Mouse (Mus musculus) hindbrain, embryonic 12.5 days (tissue): ENCODE measurements at regions not wholly inside any gene's neighbourhood (a gene's known extent, or its start where the extent isn't known, plus 50 kb on each side); places are given as distances from the start of the nearest gene placed in this dataset.
A peak's percentile ranks its signal among the peaks of the same experiment; 100 is the strongest.

Experiments
- ATAC-seq: fragments of 200-750 bp; cut with Nextera tagmentation; 2 replicates; pipeline ENCODE4 v1.8.0; 2017; ENCODE audit warnings: moderate TSS enrichment; ENCODE audit not compliant: low FRiP score
- H3K27ac ChIP-seq: fragments of 300-500 bp; sonication (generic); 2 replicates; pipeline ENCODE4 v1.5.1; 2016; ENCODE audit warnings: mild to moderate bottlenecking
- H3K27me3 ChIP-seq: fragments of 300-500 bp; sonication (generic); 2 replicates; pipeline ENCODE4 v1.6.1; 2016; ENCODE audit warnings: mild to moderate bottlenecking
- H3K36me3 ChIP-seq: fragments of 300-500 bp; sonication (generic); 2 replicates; pipeline ENCODE4 v1.6.1; 2016; ENCODE audit warnings: mild to moderate bottlenecking
- H3K4me1 ChIP-seq: fragments of 300-500 bp; sonication (generic); 2 replicates; pipeline ENCODE4 v1.6.1; 2016
- H3K4me2 ChIP-seq: fragments of 300-500 bp; sonication (generic); replicated peaks from 2 replicates; pipeline ENCODE4 v1.6.1; 2016; ENCODE audit warnings: mild to moderate bottlenecking
- H3K4me3 ChIP-seq: fragments of 300-500 bp; sonication (generic); 2 replicates; pipeline ENCODE4 v1.5.1; 2016; ENCODE audit warnings: mild to moderate bottlenecking
- H3K9ac ChIP-seq: fragments of 300-500 bp; sonication (generic); 2 replicates; pipeline ENCODE4 v1.6.1; 2016; ENCODE audit warnings: mild to moderate bottlenecking, moderate library complexity
- H3K9me3 ChIP-seq: fragments of 300-500 bp; sonication (generic); replicated peaks from 2 replicates; pipeline ENCODE4 v1.6.1; 2016; ENCODE audit warnings: mild to moderate bottlenecking
- WGBS: fragments of 180-500 bp; shearing (Covaris S2); methylation state at CpG from one replicate; pipeline ENCODE4 v1.1.7; 2016; 5-methylcytosine and 5-hydroxymethylcytosine counted together

DNA sequence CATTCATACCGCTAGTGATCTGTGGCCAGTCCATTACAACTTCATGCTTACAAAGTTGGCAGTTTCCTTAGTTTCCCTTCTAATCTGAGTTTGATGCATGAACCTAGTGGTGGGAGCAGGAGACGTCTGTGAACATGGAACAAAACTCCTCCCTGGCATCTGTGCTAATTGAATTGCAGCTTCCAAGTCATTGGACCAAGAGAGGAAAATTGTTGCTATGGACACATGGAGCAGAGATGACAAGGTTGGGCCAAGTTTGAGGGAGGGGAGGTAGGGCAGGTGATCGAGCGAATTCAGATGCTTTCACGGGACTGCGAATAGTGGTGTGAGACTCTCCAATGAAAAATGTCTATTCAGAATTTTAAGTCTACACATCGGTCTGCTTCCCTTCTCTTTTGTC lies 627.5 kb downstream of the Nr2f2 start:
- ATAC-seq: no peak
- 87% methylated on average over 7 of the region's 7 CpGs for WGBS

DNA sequence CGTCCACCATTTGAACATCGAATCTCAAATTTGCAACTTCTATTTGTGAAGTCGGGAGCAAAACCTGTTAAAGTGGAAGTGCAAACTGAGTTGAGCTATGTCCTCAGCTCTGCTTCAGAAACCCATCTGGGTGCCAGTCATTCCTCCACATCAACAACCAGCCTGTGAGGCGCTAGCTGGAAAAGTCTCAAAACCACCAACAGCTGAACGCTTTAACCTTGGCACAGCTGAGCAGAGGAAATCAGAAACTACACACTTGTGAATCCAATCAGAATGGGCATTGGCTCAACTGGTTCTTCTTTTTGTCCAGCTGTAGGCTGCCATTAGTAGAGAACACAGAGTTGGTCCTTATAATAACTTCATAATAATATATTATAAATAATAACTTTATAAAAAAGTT lies 651.5 kb downstream of the Nr2f2 start:
- H3K36me3 ChIP-seq: no peaks in the 10 kb centered on the region
- 91% methylated on average over 5 of the region's 5 CpGs for WGBS
- H3K9me3 ChIP-seq: no peaks in the 10 kb centered on the region
- H3K27me3 ChIP-seq: no peaks in the 10 kb centered on the region
- H3K4me1 ChIP-seq: no peaks in the 10 kb centered on the region
- no peak overlapping the region for H3K9ac ChIP-seq
- no peak overlapping the region for H3K4me2 ChIP-seq
- ATAC-seq: no peak
- no peak overlapping the region for H3K27ac ChIP-seq
- H3K4me3 ChIP-seq: no peak overlapping the region

More for the DNA sequence above, 627.5 kb downstream of the Nr2f2 start:
- Histone ChIP-seq H3K27me3 (no peaks in the 10 kb centered on the region), H3K9ac (no peak overlapping the region), H3K4me1 (peaks cover 3% of the 10 kb centered on the region; the same call in 1 of the 2 replicates), H3K36me3 (no peaks in the 10 kb centered on the region), H3K4me3 (no peak overlapping the region), H3K9me3 (no peaks in the 10 kb centered on the region), H3K27ac (no peak overlapping the region), H3K4me2 (no peak overlapping the region)

DNA sequence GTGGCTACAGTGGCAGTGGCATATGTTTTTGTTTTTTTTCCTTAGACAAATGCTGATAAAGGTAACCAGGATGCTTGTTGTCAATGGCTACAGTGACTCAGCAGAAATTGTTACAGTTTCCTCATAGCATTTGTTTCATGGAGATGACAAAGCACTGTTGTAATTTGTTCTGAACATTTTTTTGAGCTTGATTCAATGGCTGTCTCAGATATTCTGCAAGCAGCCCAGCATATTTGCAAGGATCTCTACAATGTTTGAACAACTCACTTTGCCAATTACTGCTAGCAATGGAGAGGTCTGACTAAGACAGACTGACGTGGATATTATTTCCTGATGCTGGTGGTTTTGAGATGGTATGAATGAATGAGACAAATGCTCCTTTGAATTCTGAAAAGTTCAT lies 696.3 kb downstream of the Nr2f2 start:
- H3K4me3 ChIP-seq: no peak overlapping the region
- ATAC-seq: no peak

DNA sequence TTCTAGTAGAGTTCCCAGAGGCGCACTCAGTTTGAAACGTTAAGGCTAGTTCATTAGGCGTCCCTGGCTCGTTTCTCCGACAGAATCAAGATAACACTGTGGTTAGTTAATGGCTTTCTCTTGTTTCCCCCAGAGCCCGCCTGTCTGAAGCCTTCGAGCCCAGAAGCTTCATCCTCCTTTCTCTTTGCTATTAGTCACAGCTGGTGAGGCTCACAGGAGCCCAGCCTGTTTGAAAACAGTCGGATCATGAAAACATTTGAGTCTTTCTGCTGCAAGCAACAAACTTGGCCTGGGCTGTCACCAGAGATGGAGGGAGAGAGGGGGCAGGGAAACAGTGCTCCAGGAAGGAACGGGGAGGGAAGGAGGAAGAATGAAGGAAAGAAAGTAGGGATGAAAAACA lies 711.0 kb downstream of the Nr2f2 start:
- no peak overlapping the region for H3K27ac ChIP-seq
- WGBS: 14% methylated on average over 9 of the region's 9 CpGs

More for the DNA sequence above, 696.3 kb downstream of the Nr2f2 start:
- Histone ChIP-seq H3K4me2 (no peak overlapping the region), H3K9ac (no peak overlapping the region), H3K27me3 (no peaks in the 10 kb centered on the region), H3K4me1 (no peaks in the 10 kb centered on the region), H3K9me3 (no peaks in the 10 kb centered on the region), H3K27ac (no peak overlapping the region), H3K36me3 (no peaks in the 10 kb centered on the region)
- 79% methylated on average over 1 of the region's 1 CpGs for WGBS

DNA sequence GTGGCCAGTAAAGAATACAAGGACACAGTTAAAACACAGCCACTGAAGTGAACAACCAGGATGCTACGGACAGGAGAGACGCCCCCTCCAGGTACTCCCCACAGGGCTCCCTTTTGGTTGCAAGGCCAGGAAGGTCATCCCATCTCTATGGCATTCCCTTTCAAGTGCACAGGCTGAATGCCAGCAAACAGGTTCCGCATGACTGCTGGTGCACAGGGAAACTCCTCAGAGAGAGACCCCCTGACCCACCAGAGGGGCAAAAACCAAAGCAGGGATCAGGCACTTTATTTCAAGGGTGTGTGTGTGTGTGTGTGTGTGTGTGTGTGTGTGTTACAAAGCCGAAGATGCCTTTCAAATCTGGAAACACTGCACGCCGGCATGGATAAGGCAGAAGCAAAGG lies 721.1 kb downstream of the Nr2f2 start:
- H3K9ac ChIP-seq: no peak overlapping the region
- H3K4me3 ChIP-seq: no peak overlapping the region
- H3K36me3 ChIP-seq: no peaks in the 10 kb centered on the region
- peaks cover 2% of the 10 kb centered on the region; the same call in 1 of the 2 replicates for H3K4me1 ChIP-seq
- WGBS: 41% methylated on average over 6 of the region's 6 CpGs
- H3K4me2 ChIP-seq: no peak overlapping the region
- ATAC-seq: no peak
- 0 out of 2 replicates have a peak, but pooled peaks cover 4% of the 10 kb centered on the region for H3K27me3 ChIP-seq
- no peak overlapping the region for H3K27ac ChIP-seq
- H3K9me3 ChIP-seq: no peaks in the 10 kb centered on the region

More for the DNA sequence above, 711.0 kb downstream of the Nr2f2 start:
- Histone ChIP-seq H3K9ac (no peak overlapping the region), H3K36me3 (no peaks in the 10 kb centered on the region), H3K27me3 (no peaks in the 10 kb centered on the region), H3K4me2 (no peak overlapping the region), H3K4me3 (no peak overlapping the region), H3K9me3 (no peaks in the 10 kb centered on the region), H3K4me1 (0 out of 2 replicates have a peak, but pooled peaks cover 5% of the 10 kb centered on the region)
- ATAC-seq: no peak

DNA sequence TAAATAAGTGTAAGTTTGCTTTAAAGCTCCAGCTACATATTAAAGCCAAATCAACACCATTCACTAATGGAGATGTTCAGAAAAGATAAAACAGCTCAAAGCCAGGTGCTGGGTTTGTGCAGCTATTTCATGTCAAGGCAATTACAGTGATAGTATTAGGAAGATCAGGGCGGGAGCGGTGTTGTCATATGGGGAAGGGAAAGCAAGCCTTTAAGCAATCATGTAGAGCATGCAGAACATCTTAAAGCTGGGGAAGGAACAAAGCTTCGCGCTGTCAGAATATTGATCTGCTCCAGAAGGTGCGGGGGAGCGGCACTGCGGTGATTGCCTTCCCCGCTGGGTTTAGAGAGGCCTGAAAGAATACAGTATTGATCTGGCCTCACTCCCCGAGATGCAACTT lies 724.9 kb downstream of the Nr2f2 start:
- ATAC-seq: no peak

DNA sequence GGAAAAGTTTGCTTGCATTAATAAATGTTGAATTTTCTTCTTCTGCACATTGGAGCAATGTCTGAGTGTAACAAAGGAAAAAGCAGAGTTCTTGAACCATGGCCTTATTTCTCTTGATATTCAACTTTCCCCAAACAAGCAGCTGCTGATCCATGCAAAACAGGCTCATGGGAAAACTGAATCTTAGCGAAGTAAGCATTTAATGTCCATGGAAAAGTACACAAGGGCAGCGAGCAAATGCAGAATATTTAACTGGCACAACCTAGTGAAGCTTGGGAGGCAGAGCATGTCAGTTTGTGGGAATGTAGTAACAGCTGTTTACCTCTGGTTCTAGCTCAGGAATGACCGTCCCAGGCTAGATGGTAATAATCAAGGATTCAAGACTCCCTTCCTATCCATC lies 766.7 kb downstream of the Nr2f2 start:
- Histone ChIP-seq H3K36me3 (no peaks in the 10 kb centered on the region), H3K4me1 (no peaks in the 10 kb centered on the region), H3K4me3 (no peak overlapping the region), H3K27me3 (no peaks in the 10 kb centered on the region), H3K9me3 (no peaks in the 10 kb centered on the region), H3K9ac (no peak overlapping the region), H3K27ac (no peak overlapping the region), H3K4me2 (no peak overlapping the region)
- ATAC-seq: no peak
- 70% methylated on average over 3 of the region's 3 CpGs for WGBS

More for the DNA sequence above, 724.9 kb downstream of the Nr2f2 start:
- Histone ChIP-seq H3K27ac (no peak overlapping the region), H3K36me3 (no peaks in the 10 kb centered on the region), H3K4me3 (no peak overlapping the region), H3K4me2 (no peak overlapping the region), H3K4me1 (peaks cover 2% of the 10 kb centered on the region; the same call in 1 of the 2 replicates), H3K9ac (no peak overlapping the region), H3K27me3 (0 out of 2 replicates have a peak, but pooled peaks cover 4% of the 10 kb centered on the region), H3K9me3 (no peaks in the 10 kb centered on the region)
- WGBS: 46% methylated on average over 9 of the region's 9 CpGs

DNA sequence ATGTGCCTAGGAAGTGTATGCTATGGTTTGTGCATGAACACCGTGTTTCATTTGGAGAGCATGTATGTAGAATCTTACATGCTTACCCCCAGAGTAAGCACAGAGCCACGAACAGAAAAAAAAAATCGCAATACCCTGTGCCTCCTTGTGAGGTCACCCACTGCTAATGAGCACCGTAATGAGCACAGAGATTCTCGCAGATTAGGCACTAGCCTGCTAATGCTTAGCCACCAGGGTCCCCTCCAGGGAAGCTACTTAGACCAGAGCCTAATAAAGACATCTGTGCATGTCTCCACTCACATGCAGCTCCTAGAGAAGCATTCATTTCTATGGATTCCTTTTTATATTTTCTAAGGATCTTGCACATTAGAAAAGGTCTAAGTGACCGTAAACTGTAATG lies 780.8 kb downstream of the Nr2f2 start:
- 47% methylated on average over 6 of the region's 6 CpGs for WGBS
- no peaks in the 10 kb centered on the region for H3K36me3 ChIP-seq
- no peak overlapping the region for H3K4me3 ChIP-seq
- no peak overlapping the region for H3K27ac ChIP-seq
- H3K4me2 ChIP-seq: no peak overlapping the region
- H3K9ac ChIP-seq: no peak overlapping the region
- no peaks in the 10 kb centered on the region for H3K27me3 ChIP-seq
- no peaks in the 10 kb centered on the region for H3K4me1 ChIP-seq
- ATAC-seq: no peak
- H3K9me3 ChIP-seq: no peaks in the 10 kb centered on the region

DNA sequence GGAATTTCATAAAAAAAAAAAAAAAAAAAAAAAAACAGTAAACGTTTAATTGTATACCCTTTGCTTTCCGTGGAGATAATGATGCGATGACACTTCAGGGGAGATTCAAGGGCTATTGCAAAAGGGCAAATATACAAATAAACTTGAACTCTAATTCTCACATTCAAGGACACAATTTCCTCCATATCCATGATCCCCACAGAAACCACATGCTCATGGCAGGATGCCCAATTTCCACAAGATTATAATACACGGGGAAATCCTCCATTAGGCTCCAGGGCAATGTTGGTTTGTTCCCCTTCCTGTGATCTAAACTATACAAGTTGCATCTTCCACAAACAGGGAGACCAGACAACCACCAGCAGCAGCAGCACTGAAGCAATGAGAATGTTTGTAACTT lies 781.4 kb downstream of the Nr2f2 start:
- ATAC-seq: no peak
- no peaks in the 10 kb centered on the region for H3K27me3 ChIP-seq
- no peaks in the 10 kb centered on the region for H3K36me3 ChIP-seq
- no peaks in the 10 kb centered on the region for H3K4me1 ChIP-seq
- no peak overlapping the region for H3K27ac ChIP-seq
- no peak overlapping the region for H3K4me2 ChIP-seq
- 76% methylated on average over 4 of the region's 4 CpGs for WGBS
- H3K9me3 ChIP-seq: no peaks in the 10 kb centered on the region
- H3K4me3 ChIP-seq: no peak overlapping the region
- no peak overlapping the region for H3K9ac ChIP-seq

DNA sequence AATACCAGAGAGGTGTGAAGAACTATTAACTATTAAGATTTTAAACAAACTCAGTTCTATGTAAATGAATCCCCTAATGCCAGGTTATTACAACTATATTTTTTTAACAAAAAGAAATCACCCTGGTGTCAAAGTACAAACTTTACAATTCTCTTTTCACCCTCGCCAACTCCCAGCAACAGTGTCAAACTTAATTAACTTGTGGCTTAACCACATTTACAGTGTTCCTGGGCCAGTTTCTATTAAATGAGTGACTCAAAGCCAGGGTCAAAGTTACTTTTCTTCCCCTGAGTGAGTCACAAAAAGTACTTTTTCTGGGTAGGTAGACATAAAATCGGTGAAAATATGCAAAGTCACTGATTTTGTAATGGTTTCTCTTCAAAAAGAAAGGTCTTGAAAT lies 782.0 kb downstream of the Nr2f2 start:
- H3K36me3 ChIP-seq: no peaks in the 10 kb centered on the region
- no peak for ATAC-seq
- no peak overlapping the region for H3K4me3 ChIP-seq
- no peaks in the 10 kb centered on the region for H3K9me3 ChIP-seq
- no peaks in the 10 kb centered on the region for H3K4me1 ChIP-seq
- WGBS: 76% methylated on average over 2 of the region's 2 CpGs
- H3K27me3 ChIP-seq: no peaks in the 10 kb centered on the region
- H3K27ac ChIP-seq: no peak overlapping the region
- H3K9ac ChIP-seq: no peak overlapping the region
- H3K4me2 ChIP-seq: no peak overlapping the region

DNA sequence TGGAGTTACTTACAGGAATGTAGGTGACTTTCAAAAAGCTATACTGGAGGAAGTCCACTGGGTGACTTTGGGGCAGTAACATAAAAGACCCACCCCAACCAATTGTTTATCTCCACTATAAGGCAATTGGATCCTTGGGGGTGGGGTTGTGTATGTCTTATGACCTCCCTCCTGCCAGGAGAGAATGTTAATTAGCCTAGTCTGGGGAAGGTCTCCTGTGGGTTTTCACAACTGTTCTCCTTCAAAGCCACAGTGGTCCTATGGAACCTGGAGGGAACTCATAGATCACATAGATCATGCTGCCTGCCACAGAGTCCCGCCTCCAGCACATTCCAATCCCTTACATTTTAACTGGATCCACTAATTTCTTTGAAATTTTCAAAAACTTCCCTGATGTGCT lies 782.6 kb downstream of the Nr2f2 start:
- H3K36me3 ChIP-seq: no peaks in the 10 kb centered on the region
- no peaks in the 10 kb centered on the region for H3K27me3 ChIP-seq
- H3K27ac ChIP-seq: no peak overlapping the region
- no peak overlapping the region for H3K4me2 ChIP-seq
- H3K4me1 ChIP-seq: peaks cover 4% of the 10 kb centered on the region; the same call in 1 of the 2 replicates
- H3K4me3 ChIP-seq: no peak overlapping the region
- 38% methylated on average over 1 of the region's 1 CpGs for WGBS
- H3K9me3 ChIP-seq: no peaks in the 10 kb centered on the region
- ATAC-seq: no peak
- no peak overlapping the region for H3K9ac ChIP-seq

DNA sequence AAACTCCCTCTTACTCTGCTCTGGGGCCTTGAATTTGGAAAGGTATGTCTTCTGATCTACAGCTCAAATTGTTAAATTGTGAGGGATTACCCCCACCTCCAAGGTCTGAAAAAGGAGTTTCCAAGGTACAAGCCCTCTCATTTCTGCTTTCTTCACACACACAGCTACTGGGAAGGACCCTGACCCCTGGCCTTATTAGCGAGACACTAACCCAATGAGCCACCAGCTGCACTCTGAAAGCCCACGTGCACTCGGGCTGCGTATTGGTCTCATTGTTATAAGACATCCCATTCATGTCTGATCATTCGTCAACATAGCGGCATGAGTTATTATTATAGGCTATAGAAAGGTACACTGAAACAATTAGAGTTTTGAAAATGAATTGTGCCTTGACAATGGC lies 784.9 kb downstream of the Nr2f2 start:
- no peaks in the 10 kb centered on the region for H3K36me3 ChIP-seq
- H3K4me1 ChIP-seq: peaks cover 5% of the 10 kb centered on the region; the same call in 1 of the 2 replicates
- no peak for ATAC-seq
- H3K4me2 ChIP-seq: no peak overlapping the region
- no peaks in the 10 kb centered on the region for H3K9me3 ChIP-seq
- no peak overlapping the region for H3K9ac ChIP-seq
- 0 out of 2 replicates have a peak, but pooled peaks cover 10% of the 10 kb centered on the region for H3K27me3 ChIP-seq
- no peak overlapping the region for H3K27ac ChIP-seq
- no peak overlapping the region for H3K4me3 ChIP-seq
- WGBS: 30% methylated on average over 6 of the region's 6 CpGs

DNA sequence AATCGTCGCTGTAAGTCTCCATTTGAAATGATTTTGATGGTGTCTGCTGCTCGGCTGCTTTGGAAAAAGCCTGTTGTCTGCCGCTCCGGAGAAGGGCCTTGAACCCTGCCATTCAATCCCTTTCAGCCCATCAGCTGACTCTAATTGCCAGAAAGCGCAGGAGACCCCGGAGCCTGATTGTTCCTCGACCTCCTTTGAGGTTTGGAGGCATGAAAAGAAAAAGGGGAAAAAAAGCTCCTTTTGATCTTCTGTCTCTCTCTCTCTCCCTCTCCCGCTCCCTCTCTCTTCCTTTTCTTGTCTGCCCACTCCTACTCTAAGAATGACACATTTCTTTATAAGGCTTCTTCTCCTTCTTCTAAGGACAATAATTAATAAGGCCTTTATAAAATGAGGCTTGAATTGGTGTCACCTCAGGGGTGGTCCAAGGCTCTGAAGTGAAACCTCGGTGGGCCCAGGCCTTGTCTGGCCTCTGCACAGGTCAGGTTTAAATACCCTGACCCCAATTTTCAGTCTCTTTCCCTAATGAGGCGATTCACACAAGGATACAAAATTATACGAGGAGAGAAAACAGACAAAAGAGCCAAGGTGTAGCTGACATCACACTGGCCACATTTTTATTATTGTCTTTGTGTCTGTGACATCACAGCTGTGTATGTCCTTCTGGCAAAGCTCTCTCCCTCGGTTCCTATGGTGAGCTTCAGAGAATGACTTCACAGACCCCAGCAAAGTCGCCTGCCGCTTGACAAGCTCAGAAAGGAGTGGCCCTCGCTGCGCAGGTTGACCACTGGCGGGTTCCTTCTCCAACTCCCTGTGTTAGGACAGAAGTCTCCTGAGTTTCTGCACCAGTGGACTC lies 787.4 kb downstream of the Nr2f2 start:
- H3K27me3 ChIP-seq: peaks cover 14% of the 10 kb centered on the region; the same call in 1 of the 2 replicates
- H3K9me3 ChIP-seq: no peaks in the 10 kb centered on the region
- no peak overlapping the region for H3K4me3 ChIP-seq
- H3K9ac ChIP-seq: no peak overlapping the region
- WGBS: 12% methylated on average over 18 of the region's 18 CpGs
- no peaks in the 10 kb centered on the region for H3K36me3 ChIP-seq
- ATAC-seq: peak; percentile 73
- no peak overlapping the region for H3K27ac ChIP-seq
- 0 out of 2 replicates have a peak overlapping the region, but pooled peaks have one; percentile 0 for H3K4me2 ChIP-seq
- peaks cover 5% of the 10 kb centered on the region; the same call in 1 of the 2 replicates for H3K4me1 ChIP-seq
